Mouse (Mus musculus) frontal cortex, postnatal 25 days (tissue): ENCODE results near the gene Abat.
A peak's percentile ranks its signal among the peaks of the same experiment; 100 is the strongest.
"Not testable (repeated sequence)": the region's sequence is repeated elsewhere in the genome, so short reads cannot be mapped to it uniquely, and the experiment has no call there.

Source experiments
- DNase-seq, 2 experiments: peaks; one replicate each; pipeline ENCODE4 v3.0.0; 2022; ENCODE audit warnings: low spot score in 2 of 2

Abat gene

GRCm38 (mm10) chr16:8532894-8533293 lies 19.7 kb downstream of the Abat start:
- no peak for DNase-seq

DNA sequence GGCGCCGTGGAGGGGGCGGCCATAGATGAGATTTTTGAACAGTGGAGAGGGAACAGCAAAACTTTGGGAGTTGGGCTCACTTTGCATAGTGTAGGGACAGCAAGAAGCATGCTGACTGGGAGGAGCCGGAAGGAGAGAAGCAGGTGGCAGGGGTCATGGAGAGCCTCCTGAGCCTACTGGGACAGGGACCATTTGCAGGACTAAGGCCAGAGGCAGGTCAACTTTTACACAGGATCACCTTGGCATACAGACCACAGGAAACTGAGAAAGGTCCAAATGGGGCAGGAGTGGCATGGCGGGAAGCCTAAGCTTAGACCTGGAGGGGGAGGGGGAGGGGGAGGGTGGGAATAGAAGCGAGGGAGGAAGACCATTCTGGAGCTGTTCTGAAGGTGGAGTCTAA lies 20.2 kb downstream of the Abat start:
- no peak for DNase-seq

GRCm38 (mm10) chr16:8534466-8535200 lies 21.4 kb downstream of the Abat start:
- no peak for DNase-seq

GRCm38 (mm10) chr16:8535411-8535810 lies 22.2 kb downstream of the Abat start:
- DNase-seq: no peak

GRCm38 (mm10) chr16:8539150-8539865 lies 26.1 kb downstream of the Abat start:
- no peak for DNase-seq

DNA sequence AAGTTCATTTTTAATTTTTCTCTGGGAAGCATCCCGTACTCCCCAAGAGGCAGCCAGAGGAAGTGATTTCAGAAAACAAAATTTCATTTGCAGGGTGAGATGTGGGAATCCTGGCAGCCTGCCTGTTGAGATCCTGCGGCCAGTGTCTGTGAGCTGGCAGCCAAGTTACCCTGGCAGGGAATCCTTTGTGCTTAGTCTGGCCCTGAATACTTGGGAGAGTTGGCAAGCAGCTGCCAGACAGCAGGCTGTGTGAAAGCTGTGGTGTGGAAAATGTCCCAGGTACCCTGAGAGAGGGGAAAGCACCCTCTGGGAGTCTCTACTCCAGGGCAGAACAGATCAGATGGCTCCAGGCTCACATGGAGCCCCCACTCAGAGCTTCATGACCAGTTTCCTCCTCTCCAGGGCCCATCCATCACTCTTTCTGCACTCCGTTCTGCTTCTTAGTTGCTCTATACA lies 27.7 kb downstream of the Abat start:
- peak; percentile 46 to 56 for DNase-seq

GRCm38 (mm10) chr16:8547836-8548235 lies 34.6 kb downstream of the Abat start:
- DNase-seq: no peak

DNA sequence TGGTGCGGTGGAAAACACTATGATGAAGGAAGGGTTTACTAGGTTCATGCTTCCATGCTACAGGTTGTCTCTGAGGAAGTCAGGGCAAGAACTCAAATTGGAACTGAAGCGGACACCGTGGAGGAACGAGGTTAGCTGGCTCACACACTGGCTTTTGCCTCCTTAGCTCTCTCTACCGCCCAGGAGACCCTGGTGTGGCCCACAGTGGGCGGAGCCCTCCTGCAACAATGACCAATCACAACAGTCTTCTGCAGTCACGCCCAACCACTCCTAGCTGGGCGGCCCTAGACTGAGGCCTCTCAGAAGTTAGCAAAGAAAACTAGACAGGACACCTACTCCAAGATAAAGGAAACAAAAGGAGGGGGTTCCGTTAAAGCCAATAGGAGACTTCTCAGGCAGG lies 36.3 kb downstream of the Abat start:
- no peak for DNase-seq

DNA sequence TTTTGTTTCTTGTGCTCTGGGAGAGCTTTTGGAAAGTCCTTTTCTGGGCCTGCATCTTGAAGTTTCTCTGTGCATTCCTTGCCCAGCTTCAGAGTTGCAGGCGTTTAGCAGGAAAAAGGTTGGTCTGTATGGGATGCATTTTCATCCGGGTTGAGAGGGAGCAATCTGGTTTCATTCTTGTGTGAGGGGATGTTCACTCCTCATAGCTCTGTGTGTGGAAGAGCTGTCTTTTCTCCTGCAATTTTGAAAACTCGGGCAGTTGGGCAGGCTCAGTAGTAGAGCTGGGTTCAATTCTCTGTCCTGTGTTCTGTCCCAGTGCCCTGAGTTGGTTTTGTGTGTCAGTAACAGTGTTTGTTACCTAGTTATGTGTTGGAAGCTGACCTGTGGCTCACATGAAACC lies 41.1 kb downstream of the Abat start:
- no peak for DNase-seq

- DNase-seq: not testable (repeated sequence)
These were observed 41.5 kb downstream of the Abat start for GRCm38 (mm10) chr16:8554751-8555150.

DNA sequence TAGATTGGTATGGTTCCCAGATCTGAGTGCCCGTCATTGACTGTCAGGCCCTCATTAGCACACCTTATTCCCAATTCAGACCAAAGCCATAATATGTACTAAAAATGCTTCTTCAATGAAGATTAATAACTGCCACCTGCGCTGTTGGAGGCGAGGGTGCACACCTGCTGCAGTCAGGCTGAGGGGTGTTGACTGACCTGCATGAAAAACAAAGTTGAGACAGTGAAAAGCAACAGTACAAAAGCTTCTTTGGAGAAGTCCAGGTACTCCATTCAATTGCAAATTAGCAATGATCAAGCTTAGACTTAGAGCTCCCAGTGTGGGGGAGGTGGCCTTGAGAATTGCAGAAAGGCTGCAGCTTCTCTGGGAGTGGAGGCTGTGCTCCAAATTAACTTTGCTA lies 42.1 kb downstream of the Abat start:
- not testable (repeated sequence) for DNase-seq

DNA sequence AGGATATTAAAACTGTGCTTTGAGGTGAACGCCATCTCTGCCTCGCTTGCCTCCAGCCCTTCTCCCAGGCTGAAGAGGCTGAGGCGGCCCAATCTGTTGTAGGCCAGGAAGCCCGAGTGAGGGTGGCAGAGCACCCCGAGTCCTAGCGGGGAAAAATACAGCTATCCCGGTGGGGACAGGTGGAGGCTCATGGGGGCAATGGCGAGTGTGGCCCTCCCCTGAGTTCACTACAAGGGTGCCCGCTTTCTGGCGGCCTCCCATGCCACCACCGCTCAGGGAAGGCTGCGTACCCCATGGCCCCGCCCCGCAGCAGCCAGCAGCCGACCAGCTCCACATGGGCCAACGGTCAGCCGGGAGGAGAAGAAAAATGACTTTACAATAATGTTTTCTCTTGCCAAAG lies 46.9 kb downstream of the Abat start:
- DNase-seq: no peak

GRCm38 (mm10) chr16:8561101-8561500 lies 47.9 kb downstream of the Abat start:
- not testable (repeated sequence) for DNase-seq

DNA sequence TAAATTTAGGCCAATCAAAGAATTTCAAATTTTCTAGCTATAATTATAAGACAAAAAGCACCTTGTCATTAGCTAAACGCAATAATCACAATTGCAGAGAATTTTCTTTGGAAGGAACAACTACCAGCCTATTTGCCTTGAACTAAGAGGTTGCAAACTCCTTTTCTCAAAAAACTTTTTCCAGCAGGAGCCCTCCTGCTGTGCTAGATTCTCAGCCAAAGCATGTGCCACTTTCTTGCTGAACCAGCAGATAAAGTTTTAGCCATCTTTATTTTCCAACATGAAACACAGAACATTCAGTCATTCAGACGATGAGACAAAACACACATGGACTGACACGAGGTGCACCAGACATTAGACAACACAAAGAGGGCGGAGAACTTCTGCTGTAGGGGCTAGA lies 48.6 kb downstream of the Abat start:
- not testable (repeated sequence) for DNase-seq

DNA sequence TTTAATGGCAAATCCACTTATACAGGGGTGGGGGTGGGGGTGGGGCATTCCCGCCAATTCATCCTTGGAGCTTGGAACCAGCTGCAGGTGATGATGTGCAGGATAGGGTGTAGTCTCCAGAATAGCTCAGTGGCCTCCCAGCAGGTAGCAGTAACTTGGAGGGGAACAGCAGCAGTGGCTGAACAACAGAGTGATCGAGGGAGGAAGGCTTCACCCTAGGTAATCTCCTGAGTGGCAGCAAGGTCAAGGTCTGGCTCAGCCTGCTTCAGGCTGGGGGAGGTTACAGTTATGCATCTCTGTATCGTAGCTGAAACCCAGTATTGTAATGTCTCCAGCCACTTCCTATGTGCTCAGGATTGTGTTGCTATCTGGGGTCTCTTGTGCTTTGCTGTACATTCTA lies 49.6 kb downstream of the Abat start:
- DNase-seq: not testable (repeated sequence)

GRCm38 (mm10) chr16:8564836-8565235 lies 51.6 kb downstream of the Abat start:
- no peak for DNase-seq

DNA sequence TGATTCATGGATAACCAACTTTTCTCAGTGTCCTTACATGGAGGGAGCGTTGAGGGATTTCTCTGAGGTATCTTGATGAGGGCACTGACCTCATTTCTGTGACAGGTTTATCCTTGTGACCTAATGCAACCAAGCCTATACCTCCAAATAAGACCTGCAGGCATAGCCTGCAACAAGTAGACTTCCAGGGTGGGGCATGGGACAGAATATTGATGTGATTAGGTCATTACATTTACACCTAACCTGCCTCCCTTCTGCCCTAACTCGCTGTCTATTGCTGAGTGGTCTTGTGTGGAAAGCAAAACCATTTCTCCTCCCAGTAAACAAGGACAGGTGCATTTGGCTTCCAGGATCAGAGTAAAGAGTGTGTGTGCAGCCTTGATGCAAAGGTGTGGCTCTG lies 52.3 kb downstream of the Abat start:
- no peak for DNase-seq

GRCm38 (mm10) chr16:8566115-8566711 lies 53.0 kb downstream of the Abat start:
- DNase-seq: no peak

GRCm38 (mm10) chr16:8568881-8569280 lies 55.7 kb downstream of the Abat start:
- no peak for DNase-seq

DNA sequence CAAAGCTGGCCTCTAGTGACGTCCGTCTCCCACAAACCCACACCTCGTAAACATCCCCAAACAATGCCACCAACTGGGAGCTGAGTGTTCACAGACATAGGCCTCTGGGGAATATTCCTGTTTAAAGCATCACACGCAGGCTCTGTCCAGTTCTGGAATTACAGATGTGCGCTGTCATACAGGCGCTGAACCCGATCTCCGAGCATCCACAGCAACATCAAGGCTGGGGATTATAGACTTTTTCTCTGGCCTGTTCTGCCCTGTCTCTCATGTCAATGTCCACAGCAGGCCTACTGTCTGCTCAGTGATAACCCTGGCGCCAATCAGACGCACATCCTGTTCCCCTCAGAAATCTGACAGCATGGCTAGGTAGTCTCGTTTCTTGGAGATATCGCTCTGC lies 57.1 kb downstream of the Abat start:
- no peak for DNase-seq

DNA sequence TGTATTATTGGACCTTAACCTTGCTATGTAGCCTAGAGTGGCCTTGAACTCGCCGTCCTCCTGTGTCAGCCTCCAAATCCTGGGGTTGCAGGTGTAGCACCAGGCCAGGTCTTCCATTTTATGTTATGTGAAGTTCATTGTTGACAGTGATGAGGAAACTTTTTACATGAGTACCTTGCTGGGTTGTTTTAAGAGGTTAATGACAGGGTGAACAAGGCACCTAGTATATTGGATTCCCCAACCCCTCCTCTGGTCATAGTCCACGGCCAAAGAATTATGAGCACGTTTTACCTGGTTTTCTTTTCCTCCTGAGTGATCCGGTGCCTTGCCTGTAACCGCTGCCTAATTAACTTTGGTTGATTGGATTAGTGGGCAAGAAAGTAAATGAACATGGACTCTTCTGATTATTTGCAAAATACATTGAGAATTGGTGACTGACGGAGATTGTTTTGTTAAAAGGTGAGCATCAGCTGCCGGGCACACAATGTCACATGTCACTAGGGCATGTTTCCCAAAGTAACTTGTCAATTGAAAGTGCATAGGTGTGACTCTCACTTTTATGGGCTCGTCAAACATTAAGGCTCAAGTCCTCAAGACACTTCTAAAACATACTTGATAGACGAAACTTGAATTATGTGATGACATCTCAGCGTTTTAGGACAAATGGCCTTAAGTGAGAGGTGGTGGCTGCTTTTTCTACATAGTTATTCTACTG lies 57.8 kb downstream of the Abat start:
- no peak for DNase-seq

DNA sequence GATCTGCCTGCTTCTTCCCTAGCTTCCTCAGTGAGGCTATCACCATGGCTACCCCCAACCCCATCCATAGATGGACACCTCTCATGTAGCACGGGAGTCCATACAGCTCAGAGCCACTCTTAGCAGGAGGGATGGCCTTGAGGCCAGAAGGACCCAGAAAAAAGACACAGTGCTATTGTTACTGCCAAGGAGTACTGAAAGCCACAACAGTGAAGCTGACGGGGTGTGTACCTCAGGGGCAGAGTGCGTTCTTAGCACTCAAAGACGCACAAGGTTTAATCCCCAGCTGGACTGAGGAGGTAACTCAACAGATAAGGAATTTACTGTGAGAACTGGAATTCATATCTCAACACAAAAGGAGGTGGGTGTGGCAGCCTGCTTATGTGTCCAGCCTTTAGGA lies 59.8 kb downstream of the Abat start:
- no peak for DNase-seq
